Mouse (Mus musculus): ENCODE results near the gene Ctrc.

The Ctrc gene

DNA sequence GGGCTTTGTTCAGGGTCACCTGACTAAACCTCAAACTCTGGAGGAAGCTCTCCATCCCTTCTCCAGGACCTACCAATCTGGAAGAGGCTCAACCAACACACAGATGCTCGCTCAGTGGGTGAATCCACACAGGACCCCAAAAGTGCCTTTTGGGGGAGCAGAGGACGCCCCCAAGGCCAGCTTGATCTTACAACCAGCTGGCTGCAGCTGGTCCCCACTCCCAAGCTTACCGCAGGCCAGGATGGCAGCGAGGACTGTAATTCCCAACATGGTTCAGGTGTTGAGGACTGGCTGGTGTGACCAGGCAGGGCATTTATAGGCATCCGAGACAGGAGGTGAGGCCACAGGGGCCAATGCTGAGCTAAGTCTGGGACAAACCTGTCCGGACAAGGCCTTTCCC is at the start of gene Ctrc:
TSS of gene Ctrc (minus strand) at position 361 of the 400 bp plus-strand sequence.
- no peak for DNase-seq

DNA sequence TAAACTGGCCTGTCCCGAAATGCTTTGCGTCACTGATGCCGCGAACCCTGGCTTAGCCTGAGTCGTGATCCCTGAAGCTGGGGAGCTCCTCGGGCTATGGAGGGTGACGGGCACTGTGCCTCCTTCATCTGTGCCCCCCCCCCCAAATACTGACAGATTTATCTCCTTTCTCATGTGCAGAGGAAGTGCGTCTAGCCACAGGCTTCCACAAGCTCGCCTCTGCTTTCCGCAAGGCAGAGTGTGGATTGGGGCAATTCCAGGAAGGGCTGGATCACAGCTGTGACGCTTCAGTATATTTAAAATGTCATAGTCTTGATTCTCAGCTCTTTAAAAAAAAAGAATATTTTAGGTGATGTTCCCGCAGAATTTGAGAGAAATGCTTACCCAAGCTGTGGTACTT is 49.6 kb upstream of the Ctrc start:
- no peak for DNase-seq

DNA sequence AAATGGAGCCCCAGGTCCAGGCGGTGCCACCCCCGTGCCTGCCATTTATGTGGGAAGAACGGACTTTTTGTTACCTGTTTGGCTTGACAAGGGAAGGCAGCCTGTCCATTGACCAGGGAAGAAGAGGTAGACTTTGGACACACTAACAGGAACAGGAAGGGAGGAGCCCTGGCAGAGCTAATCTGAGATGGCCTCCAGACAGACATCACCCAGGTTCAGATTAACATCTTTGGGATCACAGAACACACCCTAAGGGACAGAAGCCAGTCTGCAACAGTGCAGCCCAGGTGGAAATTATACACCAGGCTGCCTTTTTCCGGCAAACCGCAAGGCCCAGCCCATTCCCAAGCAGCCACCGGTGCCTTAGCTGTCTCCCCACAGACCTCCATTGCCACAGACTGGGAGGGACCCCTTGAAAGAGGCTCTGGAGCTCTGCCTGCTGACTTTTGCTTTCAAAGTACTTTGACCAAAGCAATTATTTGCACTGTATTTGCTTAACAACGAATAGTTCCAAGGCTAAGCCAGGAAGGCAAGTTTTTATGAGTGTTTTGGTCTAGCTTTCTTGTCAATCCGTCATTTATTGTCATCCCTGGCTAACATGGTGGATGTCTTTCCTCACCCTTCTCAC is 47.1 kb upstream of the Ctrc start:
- DNase-seq: no peak

DNA sequence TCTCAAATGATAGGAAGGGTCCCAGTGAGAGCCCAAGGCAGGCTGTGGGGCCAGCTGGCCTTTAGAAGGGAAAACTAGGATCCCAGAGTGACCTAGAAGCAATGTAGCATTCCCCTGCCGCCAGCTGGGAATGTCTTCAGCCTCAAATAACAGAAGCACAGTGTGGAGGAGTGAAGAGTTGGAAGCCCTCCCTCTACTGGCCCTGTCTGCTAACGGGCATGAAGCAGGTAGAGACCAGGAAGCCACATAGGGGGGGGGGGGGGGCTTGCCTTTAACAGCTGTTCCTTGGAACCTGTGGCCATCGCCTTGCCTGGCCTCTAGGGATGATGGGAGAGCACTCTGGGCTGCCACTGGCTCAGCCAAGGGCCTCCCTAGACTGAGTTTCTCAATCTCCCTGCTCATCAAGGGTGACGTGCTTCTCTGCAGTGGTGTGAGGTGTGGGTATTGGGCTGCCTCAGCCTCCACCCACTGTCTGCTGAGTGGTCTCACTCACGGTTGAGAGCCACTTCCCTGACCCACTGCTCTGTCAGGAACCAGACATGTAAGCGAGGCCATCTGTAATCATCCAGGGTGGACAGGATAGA is 40.3 kb upstream of the Ctrc start:
- no peak for DNase-seq

DNA sequence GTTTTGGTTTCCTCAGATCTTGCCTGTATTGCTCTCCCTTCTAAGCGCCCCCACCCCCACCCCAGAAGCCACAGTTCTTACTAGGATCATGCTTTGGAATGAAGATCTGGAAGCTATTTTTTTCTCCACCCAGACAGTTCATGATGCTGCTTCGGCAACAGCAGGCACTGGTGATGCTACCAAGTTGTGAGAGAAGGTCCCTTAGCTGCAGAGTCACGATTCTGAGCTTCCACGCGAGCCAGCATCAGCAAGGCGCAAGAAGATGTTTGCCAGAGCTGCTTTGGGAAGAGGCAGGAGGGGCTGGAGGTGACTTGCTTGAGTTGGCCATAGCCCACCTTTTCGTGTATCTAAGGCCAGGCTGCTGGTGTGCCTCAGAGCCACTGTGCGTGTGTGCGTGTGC is 39.3 kb upstream of the Ctrc start:
- no peak for DNase-seq

DNA sequence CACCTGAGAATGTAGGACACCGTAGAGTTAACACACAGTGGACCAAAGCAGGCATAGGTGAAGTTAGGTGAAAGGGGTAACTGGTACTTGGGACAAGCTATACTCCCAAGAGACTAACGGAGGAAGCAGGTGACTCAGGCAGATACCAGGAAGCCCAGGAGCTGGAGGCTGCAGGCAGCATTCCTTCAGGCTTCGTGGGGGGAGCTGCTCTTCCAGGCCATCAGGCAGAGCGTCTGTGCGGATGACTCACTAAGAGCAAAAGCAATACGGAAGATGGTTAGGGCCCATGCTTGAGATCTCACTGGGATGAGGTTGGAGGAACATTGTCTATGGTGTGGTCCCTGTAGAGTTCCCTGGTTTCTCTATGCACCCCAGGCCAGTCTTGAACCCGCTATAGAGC is 36.7 kb upstream of the Ctrc start:
- DNase-seq: no peak

DNA sequence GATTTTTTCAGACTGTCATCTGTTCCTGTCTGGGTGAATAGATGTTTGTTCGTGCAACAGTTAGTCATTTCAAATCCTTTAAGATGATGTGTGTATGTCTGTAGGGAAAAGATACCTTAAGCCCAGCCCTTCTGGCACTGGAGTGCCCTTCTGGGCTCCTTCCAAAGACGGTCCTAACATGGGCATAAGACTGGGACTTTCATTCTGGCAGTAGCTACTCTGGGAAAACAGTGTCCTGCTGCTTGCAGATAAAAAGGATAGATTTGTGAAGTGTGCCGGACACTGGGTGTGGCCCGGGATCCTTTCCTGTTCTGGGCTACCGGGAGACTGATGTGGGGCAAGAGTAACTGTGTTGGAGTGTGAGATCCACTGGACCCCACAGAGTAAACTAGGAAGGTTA is 35.8 kb upstream of the Ctrc start:
- no peak for DNase-seq

DNA sequence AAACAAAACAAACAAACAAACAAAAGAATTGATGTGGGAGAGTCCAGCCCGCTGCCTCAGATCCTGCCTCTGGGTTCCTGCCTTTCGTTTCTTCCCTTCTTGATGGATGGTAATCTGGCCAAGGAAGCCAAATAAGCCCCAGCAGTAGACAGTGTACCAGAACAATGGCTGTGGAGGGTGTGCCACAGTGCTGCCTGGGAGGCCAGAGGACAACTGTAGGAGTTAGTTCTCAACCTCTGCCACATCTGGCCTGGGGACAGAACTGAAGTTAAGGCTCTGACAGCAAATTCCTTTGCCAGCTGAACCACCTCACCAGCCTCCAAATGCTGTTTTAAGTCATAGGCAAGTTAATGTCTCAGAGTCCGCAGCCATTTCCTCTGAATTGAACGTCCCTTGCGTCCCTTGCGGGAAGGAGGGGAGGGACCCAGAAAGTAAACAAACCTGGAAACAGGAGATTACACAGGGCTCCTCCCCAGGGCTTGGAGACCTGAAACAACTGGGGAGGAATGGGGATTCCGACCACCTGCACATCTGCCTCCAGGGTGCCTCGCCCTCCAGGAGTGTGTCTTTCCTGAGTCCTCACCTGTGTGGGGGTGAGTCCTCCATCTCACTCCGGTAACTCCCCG is 35.2 kb upstream of the Ctrc start:
- DNase-seq: no peak

DNA sequence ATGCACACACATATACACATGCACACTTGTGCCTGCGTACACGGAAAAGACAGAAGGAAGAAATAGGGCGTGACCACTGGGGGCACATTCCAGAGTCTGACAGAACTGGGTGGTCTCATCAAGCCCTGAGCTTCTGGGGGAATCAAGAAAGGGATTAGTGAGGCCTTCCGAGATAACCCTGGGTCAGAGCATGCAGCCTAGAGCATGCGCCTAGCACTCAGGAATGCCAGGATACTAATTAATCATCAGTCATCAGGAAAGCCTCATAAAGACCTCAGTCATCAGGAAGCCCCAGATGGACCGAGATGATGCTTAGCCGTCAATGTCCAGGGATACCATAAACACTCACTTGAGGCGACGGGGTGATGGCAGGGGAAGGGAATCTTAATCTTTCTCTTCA is 33.7 kb upstream of the Ctrc start:
- no peak for DNase-seq

DNA sequence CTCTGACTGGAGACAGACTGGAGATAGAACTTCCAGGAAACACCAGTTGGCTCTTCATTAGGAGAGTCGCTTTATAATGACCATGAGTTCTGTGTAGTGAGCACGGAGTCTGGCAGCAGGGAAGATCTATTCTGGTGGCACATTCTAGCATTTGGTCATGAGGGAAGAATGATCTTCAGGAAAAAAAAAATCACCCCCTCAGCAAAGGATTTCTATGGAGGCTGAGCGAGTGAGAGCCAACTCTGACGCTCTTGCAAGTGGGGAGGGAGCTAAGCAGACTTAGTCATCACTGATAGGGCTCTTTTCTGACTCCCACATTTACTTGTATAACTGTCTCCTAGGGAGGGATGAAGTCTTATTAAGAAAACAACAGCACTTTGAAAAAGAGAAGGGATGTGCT is 32.9 kb upstream of the Ctrc start:
- DNase-seq: no peak

DNA sequence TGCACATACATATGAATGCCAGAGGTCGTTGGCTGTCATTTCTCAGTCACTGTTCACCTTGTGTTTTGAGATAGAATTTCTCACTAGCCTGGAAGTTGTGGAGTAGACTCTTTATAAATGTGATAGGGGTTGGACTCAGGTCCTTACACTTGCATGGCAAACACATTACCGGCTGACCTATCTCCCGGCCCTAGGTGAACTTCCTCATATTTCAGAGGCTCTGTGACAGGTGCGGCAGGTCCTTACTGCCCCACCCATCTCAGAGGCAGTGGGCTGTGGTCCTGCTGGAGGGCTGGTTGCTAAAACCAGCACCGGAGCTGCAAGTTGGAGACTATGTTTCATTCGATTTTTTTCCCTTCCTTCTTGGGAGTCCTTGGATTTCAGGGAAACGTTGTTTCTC is 32.5 kb upstream of the Ctrc start:
- no peak for DNase-seq

DNA sequence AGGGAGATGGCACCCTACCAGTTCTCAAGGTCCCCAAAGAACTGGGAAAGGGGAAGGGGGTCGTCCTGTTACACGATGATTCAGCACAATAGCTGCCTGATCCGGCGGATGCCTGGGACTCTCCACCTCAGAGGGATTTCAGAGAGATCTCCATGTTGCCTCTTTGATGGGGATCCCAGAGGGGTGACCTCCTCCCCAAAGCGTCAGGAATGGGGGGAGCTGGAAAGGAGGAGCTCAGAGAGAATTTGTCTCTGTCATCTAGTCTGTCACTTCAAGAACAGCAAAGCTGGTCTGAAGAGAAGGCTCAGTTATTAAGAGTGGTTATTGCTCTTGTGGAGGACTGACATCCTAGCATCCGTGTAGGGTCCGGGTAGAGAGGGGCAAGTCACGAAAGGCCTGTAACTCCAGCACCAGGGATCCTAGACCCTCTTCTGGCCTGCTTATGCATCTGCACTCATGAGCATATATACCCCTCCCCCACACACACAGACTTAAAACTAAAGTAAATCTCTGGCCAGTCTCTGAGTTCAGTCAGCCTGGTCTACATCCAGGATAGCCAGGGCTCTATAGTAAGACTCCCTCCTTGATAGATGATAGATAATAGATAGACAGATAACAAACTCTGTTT is 29.4 kb upstream of the Ctrc start:
- no peak for DNase-seq

DNA sequence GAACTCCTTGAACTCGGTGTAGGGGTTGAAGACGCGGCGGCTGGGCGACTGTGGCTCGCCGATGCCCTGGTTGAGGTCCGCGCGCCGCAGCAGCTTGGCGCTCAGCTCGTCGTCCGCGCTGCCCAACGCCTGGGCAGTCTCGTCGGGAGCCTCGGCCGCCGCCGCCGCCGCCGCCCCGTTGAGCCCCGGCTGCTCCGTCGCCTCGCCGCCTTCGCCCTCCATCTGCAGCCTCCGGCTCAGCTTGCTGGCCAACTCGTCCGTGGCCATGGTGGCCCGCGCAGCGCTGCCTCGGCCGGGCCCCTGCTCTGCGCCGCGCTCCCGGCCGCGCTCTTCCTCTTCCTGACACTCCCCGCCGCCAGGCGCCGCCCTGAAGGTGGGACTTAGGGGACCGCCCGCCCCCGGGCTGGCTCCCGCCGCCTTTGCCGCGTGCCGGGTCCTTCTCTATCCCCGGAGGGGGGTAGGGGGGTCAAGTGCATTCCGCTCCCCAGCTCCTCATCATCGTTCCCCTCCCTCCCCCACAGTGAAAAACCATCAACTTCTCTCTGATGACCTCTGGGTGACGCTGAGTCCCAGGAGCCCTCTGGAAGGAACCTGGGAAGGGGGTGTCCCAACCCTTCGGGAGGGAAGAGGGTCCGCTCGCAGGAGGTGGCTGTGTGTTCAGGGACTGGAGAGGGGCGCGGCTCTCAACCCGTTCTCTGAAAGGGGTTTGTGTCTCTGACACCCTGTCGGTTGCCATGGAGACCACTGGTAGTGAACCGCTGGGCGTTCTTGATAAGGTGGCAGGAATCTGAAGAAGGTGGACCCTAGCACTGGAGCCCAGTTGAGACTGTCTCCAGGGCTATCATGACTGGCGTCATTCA is 28.7 kb upstream of the Ctrc start, which contains the start of gene Efhd2:
TSS of gene Efhd2 (minus strand) at position 320 of the 860 bp plus-strand sequence.
- DNase-seq: peak; percentile 78 to 91

DNA sequence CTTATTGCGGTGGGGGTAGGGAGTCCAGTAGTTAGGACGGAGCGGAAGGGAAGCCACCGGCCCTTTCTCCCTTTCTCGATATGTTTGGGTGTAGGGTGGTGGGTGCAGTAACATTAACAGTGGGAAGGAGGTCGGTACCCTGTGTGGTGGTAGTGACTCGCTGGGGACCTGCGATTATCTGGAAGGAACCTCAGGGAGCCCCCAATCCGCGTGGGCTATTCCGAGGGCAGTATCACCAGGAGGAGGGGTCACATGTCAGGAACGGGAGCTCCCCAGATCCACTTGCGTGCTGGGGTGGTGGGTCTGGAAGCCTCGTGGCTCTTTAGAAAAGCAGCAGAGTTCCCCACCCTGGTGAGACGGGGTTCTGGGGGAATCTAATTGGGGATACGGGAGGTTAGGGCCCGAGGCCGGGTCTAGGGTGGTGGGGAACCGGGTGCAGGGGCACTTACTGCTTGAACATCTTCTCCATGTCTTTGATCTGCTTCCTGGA is 28.0 kb upstream of the Ctrc start:
- no peak for DNase-seq

DNA sequence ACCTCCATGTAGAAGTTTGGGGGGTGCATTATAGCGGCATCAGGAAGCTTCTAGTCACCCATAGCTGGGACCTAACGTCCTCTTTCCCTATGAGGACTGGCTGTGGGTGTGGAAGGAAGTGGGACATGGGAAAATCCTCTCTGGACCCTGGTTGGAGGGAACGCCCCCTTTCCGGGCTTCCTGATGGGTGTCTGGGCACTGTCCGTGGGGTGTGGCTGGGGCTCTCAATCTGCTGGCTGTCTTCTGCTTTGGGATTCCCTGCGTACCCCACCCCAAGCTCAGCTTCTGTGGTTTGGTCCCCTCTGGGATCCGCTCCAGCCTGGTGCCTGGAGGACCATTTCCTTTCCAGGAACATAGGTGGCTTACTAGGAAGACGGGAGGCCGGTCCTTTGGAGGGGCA is 26.8 kb upstream of the Ctrc start:
- peak; percentile 37 to 48 for DNase-seq

DNA sequence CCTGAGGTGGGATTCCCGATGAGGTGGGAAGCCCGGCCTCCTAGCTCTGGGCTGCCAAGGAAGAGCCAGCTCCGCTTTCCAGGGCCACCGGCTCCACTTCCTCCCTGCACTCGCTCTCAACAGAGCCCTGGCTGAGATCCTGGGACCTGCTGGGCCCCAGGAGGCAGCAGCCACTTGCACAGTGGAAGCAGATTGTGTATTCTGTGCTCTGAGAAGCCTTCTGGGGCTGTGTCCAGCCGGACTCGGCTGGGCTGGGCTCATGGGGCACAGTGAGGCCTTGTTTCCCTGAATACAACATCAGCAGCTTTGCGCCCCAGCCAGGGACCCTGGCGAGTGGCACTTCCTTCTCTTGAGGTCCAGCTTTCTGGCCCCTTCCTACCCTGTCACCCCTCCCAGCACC is 25.8 kb upstream of the Ctrc start:
- no peak for DNase-seq

DNA sequence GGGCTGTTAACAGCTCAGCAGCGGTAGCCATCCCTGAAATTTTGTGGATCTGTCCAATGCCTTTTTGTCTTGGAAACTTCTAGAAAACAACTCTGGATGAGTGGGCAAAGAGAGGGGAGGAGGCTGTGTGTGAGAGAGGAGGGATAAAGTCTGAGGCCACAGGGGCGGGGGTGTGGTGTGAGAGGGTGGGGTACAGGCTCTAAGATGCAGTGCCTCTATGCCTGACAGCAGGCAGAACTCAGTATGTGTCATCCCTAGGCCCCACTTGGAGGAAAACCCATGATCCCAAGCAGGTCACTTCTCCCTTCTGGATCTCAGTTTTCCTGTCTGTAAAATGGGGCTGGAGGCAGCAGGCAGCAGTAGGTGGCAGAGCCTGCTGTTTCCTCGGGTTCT is 25.2 kb upstream of the Ctrc start:
- DNase-seq: no peak

DNA sequence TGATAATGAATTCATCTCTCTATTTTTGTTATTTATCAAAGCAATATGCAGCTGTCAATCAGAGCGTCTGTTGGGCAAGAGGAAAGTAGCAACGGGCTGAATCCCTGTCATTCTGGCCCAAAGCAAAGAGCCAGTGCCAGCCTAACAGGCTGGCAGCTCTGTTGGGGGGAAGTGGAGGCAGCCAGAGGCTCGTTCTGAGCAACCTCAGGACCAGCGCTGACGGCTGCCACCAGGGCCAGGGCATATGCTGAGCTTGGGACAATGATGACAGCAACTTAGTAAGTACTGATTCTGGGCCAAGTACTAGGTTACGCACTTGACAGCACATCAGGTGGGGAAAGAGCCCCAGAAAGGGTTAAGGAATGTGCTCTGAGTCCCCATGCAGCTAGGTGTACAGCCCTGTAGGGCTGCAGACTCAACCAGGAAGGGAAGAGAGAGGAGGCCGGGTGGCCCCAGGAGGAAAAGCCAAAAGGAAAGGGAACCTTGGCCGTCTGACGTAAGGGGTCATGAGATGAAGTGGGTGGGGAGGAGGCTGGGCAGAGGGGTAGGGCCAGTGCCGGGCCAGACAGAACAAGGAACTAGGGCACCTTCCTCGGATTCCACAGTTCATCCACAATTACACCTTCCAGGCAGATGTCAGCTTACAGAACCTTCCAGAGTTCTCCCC is 24.6 kb upstream of the Ctrc start:
- DNase-seq: peak; percentile 77 to 81

DNA sequence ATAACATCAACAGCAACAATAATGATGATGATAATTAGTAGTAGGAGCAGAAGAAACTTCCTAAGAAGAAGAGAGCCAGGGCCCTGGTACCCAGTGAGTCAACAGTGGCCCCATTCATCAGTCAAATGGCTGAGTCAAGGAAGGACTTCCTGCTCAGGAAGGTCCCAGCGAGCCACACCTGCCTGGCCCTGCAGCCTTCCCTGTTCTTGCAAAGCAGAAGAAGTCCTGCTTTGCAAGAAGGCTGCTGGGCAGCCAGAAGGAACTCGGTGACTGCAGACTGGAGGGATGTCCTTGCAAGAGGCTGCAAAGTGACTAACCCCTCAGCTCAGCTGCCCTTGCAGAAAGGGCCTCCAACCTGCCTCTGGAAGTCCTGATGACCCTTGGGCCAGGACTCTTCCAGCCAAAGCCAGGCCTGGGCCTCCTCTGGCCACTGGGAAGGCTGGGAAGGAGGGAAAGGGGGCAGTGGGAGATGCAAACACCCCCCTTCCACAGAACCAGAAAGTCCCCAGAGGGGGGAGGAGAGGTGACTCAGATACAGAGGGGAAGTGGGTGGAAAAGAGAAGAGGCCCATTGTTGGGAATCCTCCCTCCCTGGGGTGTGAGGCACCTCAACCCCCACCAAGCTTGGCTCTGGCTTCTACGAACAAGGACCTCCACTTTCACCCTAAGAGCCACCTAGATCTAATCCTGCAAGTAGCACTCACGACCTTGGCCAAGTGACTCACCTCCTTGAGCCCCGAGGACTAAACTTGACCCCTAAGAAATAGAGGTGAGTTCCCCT is 23.5 kb upstream of the Ctrc start:
- DNase-seq: no peak

DNA sequence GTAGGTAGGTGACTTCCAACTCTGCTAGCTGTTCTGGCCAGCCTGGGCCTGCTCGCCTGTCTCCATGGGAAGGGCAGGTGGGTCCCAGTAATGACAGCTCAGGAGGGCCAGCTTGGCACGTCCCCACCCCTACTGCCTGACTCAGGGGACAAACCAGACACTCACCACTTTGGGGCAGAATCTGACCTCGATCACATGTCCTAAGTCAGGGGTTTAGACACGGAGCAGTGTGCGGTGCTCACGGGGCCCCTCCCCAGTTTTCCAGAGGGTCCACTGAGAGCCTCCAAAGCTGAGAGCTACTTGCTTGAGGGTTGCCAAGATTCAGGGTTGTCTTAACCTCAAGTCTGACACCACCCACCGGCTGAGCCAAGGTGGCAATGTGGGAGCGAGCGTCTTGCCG is 21.9 kb upstream of the Ctrc start:
- no peak for DNase-seq

DNA sequence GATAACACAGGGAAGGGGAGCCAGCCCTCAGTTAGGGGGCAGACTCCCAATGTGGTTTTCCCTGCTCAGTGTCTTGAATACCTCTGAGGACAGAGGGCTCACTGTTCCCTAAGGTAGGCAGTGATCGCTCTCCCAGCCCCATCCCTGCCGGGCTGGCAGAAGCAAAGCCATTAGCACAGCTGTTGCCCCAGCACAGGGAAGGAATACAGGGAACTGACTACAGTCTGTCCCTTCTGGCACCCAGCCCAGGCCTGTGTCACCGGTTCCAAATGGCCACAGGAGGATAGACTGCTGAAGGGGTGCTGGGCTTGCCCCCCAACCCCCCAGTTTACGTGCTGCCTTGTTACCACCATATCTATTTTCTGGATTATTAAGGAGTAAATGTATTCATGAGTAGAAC is 21.3 kb upstream of the Ctrc start:
- DNase-seq: peak; percentile 47 to 75
